ENCODE assay signal across 8 mouse cellular contexts in genomic region chr13:42103486-42104166, GRCm38 (mm10). TPM values are rescaled to one million over a fixed set of nuclear protein-coding genes. Genes with fewer than 3 reads are reported as not detected.
DNase-seq lines count a peak whose midpoint lies in the region; ATAC-seq and TF ChIP-seq lines count a peak whose summit lies in the region.
"Had no signal": no experiment of that assay in that cellular context is flagged by ENCODE, and none has a peak within 500 bp of the region (broad histone marks: within the 10 kb centered on the region; RNA-seq: fewer than 3 reads in every experiment).

No protein-coding gene starts in this region.

- H3K4me1 ChIP-seq in spleen, adult 2 months (ENCODE audit: control insufficient read depth, insufficient read depth, insufficient read length) = peaks cover 16% of the 10 kb centered on the region; the same call in 1 of the 2 replicates
- peaks cover 9% of the 10 kb centered on the region; the same call in 1 of the 2 replicates for H3K4me1 ChIP-seq in forebrain, embryonic 11.5 days (replicated peaks; ENCODE audit: control insufficient read depth, insufficient read depth, low read length)

- peaks cover 20% of the 10 kb centered on the region; the same call in 1 of the 2 replicates for H3K79me2 ChIP-seq in macrophage (ENCODE audit: inconsistent target)

- no peak overlapping the region for H3K9ac ChIP-seq in forebrain, embryonic 11.5 days (ENCODE audit: low read length)
- H3K9ac ChIP-seq: limb, embryonic 12.5 days had no signal

- H3K4me2 ChIP-seq in forebrain, embryonic 11.5 days (ENCODE audit: low read depth, low read length, severe bottlenecking) = no peak overlapping the region

- H3K36me3 ChIP-seq in spleen, adult 2 months (ENCODE audit: control insufficient read depth, insufficient read depth, low read length) = no peaks in the 10 kb centered on the region
- no peaks in the 10 kb centered on the region for H3K36me3 ChIP-seq in forebrain, embryonic 11.5 days (ENCODE audit: control insufficient read depth, insufficient read depth, low read length)
- no peaks in the 10 kb centered on the region for H3K36me3 ChIP-seq in macrophage (ENCODE audit: inconsistent target)
- H3K36me3 ChIP-seq: limb, embryonic 12.5 days had no signal

- no peaks in the 10 kb centered on the region for H3K9me3 ChIP-seq in forebrain, embryonic 11.5 days (ENCODE audit: control insufficient read depth, low read length)
- H3K9me3 ChIP-seq: limb, embryonic 12.5 days had no signal

- ATAC-seq in forebrain, embryonic 11.5 days (replicated peaks; ENCODE audit: low FRiP score) = no peak

- peak overlapping the region; percentile 70 for H3K4me3 ChIP-seq in spleen, adult 2 months (ENCODE audit: extremely low read depth, insufficient read depth, insufficient read length)
- H3K4me3 ChIP-seq in forebrain, embryonic 11.5 days (ENCODE audit: low read depth, low read length) = no peak overlapping the region
- H3K4me3 ChIP-seq in macrophage (ENCODE audit: inconsistent target) = peak overlapping the region; percentile 53
- H3K4me3 ChIP-seq: limb, embryonic 12.5 days had no signal

- no peaks in the 10 kb centered on the region for H3K27me3 ChIP-seq in spleen, adult 2 months (ENCODE audit: control insufficient read depth, insufficient read depth, low read length)
- H3K27me3 ChIP-seq in forebrain, embryonic 11.5 days (ENCODE audit: control insufficient read depth, insufficient read depth, low read length) = no peaks in the 10 kb centered on the region
- H3K27me3 ChIP-seq: limb, embryonic 12.5 days had no signal

- DNase-seq in spleen, adult 2 months (ENCODE audit: low read depth in 1 of 2, low spot score in 2 of 2) = no peak
- DNase-seq in spleen, adult 12 weeks (ENCODE audit: low spot score) = no peak
- DNase-seq in forebrain, embryonic 11.5 days (ENCODE audit: low spot score) = no peak
- no peak for DNase-seq in adrenal gland, adult (ENCODE audit: inconsistent age in 2 of 2, low spot score in 1 of 2)
- no peak for DNase-seq in layer of hippocampus, postnatal 14 days (ENCODE audit: low spot score in 2 of 2)
- DNase-seq in kidney, postnatal 14 days = no peak

- WGBS in spleen, adult 2 months = 4% methylated on average over 11 of the region's 11 CpGs
- whole genome bisulfite sequencing in forebrain, embryonic 11.5 days = 71% methylated on average over 11 of the region's 11 CpGs
- WGBS in macrophage (ENCODE audit: missing documents) = 3% methylated on average over 11 of the region's 11 CpGs

- no peak for TF ChIP-seq POLR2A in spleen, adult 2 months (IDR thresholded peaks at IDR 0.05; ENCODE audit: low read depth, low read length)

- peak overlapping the region; percentile 73 for H3K27ac ChIP-seq in spleen, adult 2 months (ENCODE audit: insufficient read depth, low read length)
- H3K27ac ChIP-seq in forebrain, embryonic 11.5 days (ENCODE audit: low read depth, low read length) = peak overlapping the region; percentile 37
- 0 out of 2 replicates have a peak overlapping the region, but pooled peaks have one; percentile 15 for H3K27ac ChIP-seq in macrophage
- H3K27ac ChIP-seq: limb, embryonic 12.5 days had no signal

- TF ChIP-seq CTCF in spleen, adult 2 months (IDR thresholded peaks at IDR 0.05; ENCODE audit: extremely low read depth, insufficient read depth, insufficient read length, insufficient replicate concordance) = no peak

RNA-seq across cellular contexts. Expression of gene Hivep1, which starts 51.8 kb away (rescaled TPM):
- 22.5 and 24.3 TPM in 2 replicates for polyA plus RNA-seq in spleen, adult 2 months (2012; rRNA removed)
- 13.2 and 16.5 TPM in 2 replicates for polyA plus RNA-seq in forebrain, embryonic 11.5 days (2014; fragmentation: Nextera tagmentation; extraction: Ambion mirVana)
- 100 to 1,000 TPM in 7 of 26 experiments, 10 to 100 TPM in 19; 20.1 to 230 (median 35.5) TPM for total RNA-seq in macrophage (2018; cell fraction: chromatin; rRNA removed)
- 10 to 100 TPM; 20.9 to 75.2 (median 29.5) TPM for total RNA-seq in macrophage (2018; cell fraction: cytosol; rRNA removed)
- 100 to 1,000 TPM in 9 of 26 experiments, 10 to 100 TPM in 17; 20.4 to 255 (median 52.8) TPM for total RNA-seq in macrophage (2018; cell fraction: nucleus; rRNA removed)
- 11.2 to 16.9 TPM (median 13.0 TPM) in 3 replicates for polyA plus RNA-seq in macrophage (2018)
- total RNA-seq in layer of hippocampus, postnatal 14 days (2021) = 10 to 100 TPM; 25.6 to 27.4 TPM

Comparison
In these comparisons a context has a peak if more than half of its experiments do, and no peak if none do; other contexts are left out.
1. H3K27ac ChIP-seq: peak in every context shown above with its lines; median percentile 73 in spleen, adult 2 months; 37 in forebrain, embryonic 11.5 days; 15 in macrophage.